Mouse (Mus musculus): ENCODE results near the gene Lhfpl5. TPM values are rescaled to one million over a fixed set of nuclear protein-coding genes. Genes with fewer than 3 reads are reported as not detected.

Lhfpl5 gene
- polyA plus RNA-seq (2015; fragmentation: Nextera tagmentation; extraction: Ambion mirVana), result 0.11 and 0.13 TPM in 2 replicates

GRCm38 (mm10) chr17:28575244-28576125 is at the start of gene Lhfpl5:
Lhfpl5 (plus strand) TSS chr17:28575641.

GRCm38 (mm10) chr17:28530506-28530905 is 44.9 kb upstream of the Lhfpl5 start, which contains the start of gene Armc12:
Armc12 (plus strand) TSS chr17:28530806.

GRCm38 (mm10) chr17:28549111-28549510 is 26.3 kb upstream of the Lhfpl5 start, which contains the start of gene Clpsl2:
Clpsl2 (plus strand) TSS chr17:28549411.

GRCm38 (mm10) chr17:28560598-28560997 is 14.8 kb upstream of the Lhfpl5 start, which contains the start of gene Clps:
Clps (minus strand) TSS chr17:28560766.

GRCm38 (mm10) chr17:28622300-28622759 is 46.9 kb downstream of the Lhfpl5 start, which contains the start of gene Srpk1:
Srpk1 (minus strand) TSS chr17:28622709.

Other genes starting within 250 kb of the Lhfpl5 start
- gene Rpl10a, start 247.2 kb upstream of the Lhfpl5 start, polyA plus RNA-seq (2015; fragmentation: Nextera tagmentation; extraction: Ambion mirVana), result 605 and 646 TPM in 2 replicates
- gene Tead3, start 224.8 kb upstream of the Lhfpl5 start, polyA plus RNA-seq (2015; fragmentation: Nextera tagmentation; extraction: Ambion mirVana), result 2.9 and 3.8 TPM in 2 replicates
- 1.8 and 2.1 TPM in 2 replicates for gene Tulp1, start 210.4 kb upstream of the Lhfpl5 start, polyA plus RNA-seq (2015; fragmentation: Nextera tagmentation; extraction: Ambion mirVana)
- 16.5 and 18.1 TPM in 2 replicates for gene Fkbp5, start 58.1 kb upstream of the Lhfpl5 start, polyA plus RNA-seq (2015; fragmentation: Nextera tagmentation; extraction: Ambion mirVana)
- gene Armc12, start 44.8 kb upstream of the Lhfpl5 start, polyA plus RNA-seq (2015; fragmentation: Nextera tagmentation; extraction: Ambion mirVana), result not detected in 2 replicates
- gene Clpsl2, start 26.2 kb upstream of the Lhfpl5 start, polyA plus RNA-seq (2015; fragmentation: Nextera tagmentation; extraction: Ambion mirVana), result not detected in 2 replicates
- 92.0 and 280 TPM in 2 replicates for gene Clps, start 14.9 kb upstream of the Lhfpl5 start, polyA plus RNA-seq (2015; fragmentation: Nextera tagmentation; extraction: Ambion mirVana)
- gene Srpk1, start 47.1 kb downstream of the Lhfpl5 start, polyA plus RNA-seq (2015; fragmentation: Nextera tagmentation; extraction: Ambion mirVana), result 49.3 and 50.4 TPM in 2 replicates
- 0.49 and 0.90 TPM in 2 replicates for gene Slc26a8, start 114.6 kb downstream of the Lhfpl5 start, polyA plus RNA-seq (2015; fragmentation: Nextera tagmentation; extraction: Ambion mirVana)
- gene Mapk14, start 115.7 kb downstream of the Lhfpl5 start, polyA plus RNA-seq (2015; fragmentation: Nextera tagmentation; extraction: Ambion mirVana), result 29.8 and 34.6 TPM in 2 replicates
- 3.1 and 3.6 TPM in 2 replicates for gene AC170998.1, start 150.4 kb downstream of the Lhfpl5 start, polyA plus RNA-seq (2015; fragmentation: Nextera tagmentation; extraction: Ambion mirVana)
- 27.5 and 39.9 TPM in 2 replicates for gene Mapk13, start 193.7 kb downstream of the Lhfpl5 start, polyA plus RNA-seq (2015; fragmentation: Nextera tagmentation; extraction: Ambion mirVana)
- 52.0 and 59.2 TPM in 2 replicates for gene Brpf3, start 225.4 kb downstream of the Lhfpl5 start, polyA plus RNA-seq (2015; fragmentation: Nextera tagmentation; extraction: Ambion mirVana)

Data from spleen, postnatal 0 days (tissue).